Mouse (Mus musculus) MEL (cell line): ENCODE results near the gene Ermard.
"Not testable (repeated sequence)": the region's sequence is repeated elsewhere in the genome, so short reads cannot be mapped to it uniquely, and the experiment has no call there.

Experiments used
- CTCF ChIP-seq, 3 experiments: IDR thresholded peaks in 2 of 3; conservative IDR thresholded peaks in 1 of 3; 2 replicates each; pipeline ENCODE4 v1.5.1; 2011 to 2012; ENCODE audit warnings: low read length in 3 of 3, low read depth in 2 of 3, mild to moderate bottlenecking in 2 of 3, improper control_type of control experiment in 1 of 3, inconsistent platforms in 1 of 3, mixed read lengths in 1 of 3, moderate library complexity in 1 of 3; ENCODE audit not compliant: control insufficient read depth in 1 of 3, insufficient read depth in 1 of 3, poor library complexity in 1 of 3, severe bottlenecking in 1 of 3
- EP300 ChIP-seq, 2 experiments: IDR thresholded peaks; 2 replicates each; pipeline ENCODE4 v1.6.1; 2011; ENCODE audit warnings: improper control_type of control experiment in 2 of 2, low read length in 2 of 2, low read depth in 1 of 2, mild to moderate bottlenecking in 1 of 2
- GATA1 ChIP-seq: IDR thresholded peaks from 2 replicates; pipeline ENCODE4 v1.6.1; 2011; ENCODE audit warnings: low read depth, low read length, improper control_type of control experiment
- MYB ChIP-seq: IDR thresholded peaks from 2 replicates; pipeline ENCODE4 v1.6.1; 2011; ENCODE audit warnings: mild to moderate bottlenecking, low read depth, low read length, improper control_type of control experiment
- SIN3A ChIP-seq: IDR thresholded peaks from 2 replicates; pipeline ENCODE4 v1.6.1; 2012; ENCODE audit warnings: low read length, improper control_type of control experiment, inconsistent platforms
- ZMIZ1 ChIP-seq: IDR thresholded peaks from 2 replicates; pipeline ENCODE4 v1.6.1; 2012; ENCODE audit warnings: low read depth, mild to moderate bottlenecking, inconsistent platforms, low read length, improper control_type of control experiment, moderate library complexity

DNA sequence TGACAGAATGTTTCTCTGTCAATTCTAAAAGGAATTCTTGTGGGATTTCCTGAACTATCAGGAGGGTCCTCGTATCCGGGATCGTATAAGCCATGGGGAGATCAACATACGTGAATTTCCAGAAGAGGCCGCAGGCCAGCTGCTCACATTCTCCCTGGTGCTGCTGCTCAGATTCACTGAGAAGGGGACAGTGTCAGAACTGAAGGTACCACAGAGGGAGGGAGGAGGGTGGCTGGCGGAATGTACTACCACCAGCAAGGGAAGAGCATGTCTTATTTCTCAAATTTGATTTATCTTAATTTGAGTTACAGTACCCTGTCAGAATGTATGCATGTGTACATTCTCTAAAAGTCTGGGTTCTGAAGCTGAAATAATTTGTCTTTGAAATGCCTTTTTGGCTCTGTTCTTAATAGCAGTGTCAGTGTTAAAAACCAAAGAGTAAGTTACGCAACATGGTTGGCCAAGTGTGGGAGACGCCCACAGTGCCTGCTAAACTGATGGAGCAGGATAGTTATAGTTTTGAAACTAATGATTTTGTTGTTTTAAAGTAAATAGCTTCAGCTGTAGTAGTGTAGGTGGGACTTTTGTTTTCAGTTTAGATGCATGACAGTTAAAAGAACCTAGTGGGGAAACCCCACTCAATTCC is 12.3 kb downstream of the Ermard start:
- not testable (repeated sequence) for TF ChIP-seq SIN3A; EP300 (IDR thresholded peaks at IDR 0.05; ENCODE audit: low read depth in 1 of 2, low read length in 2 of 2); MYB; CTCF (IDR thresholded peaks at IDR 0.05 in 2 of 3, conservative IDR thresholded peaks at IDR 0.05 in 1 of 3; ENCODE audit: control insufficient read depth in 1 of 3, insufficient read depth in 1 of 3, low read depth in 2 of 3, low read length in 3 of 3, poor library complexity in 1 of 3, severe bottlenecking in 1 of 3); ZMIZ1; GATA1
